In the genomic region with DNA sequence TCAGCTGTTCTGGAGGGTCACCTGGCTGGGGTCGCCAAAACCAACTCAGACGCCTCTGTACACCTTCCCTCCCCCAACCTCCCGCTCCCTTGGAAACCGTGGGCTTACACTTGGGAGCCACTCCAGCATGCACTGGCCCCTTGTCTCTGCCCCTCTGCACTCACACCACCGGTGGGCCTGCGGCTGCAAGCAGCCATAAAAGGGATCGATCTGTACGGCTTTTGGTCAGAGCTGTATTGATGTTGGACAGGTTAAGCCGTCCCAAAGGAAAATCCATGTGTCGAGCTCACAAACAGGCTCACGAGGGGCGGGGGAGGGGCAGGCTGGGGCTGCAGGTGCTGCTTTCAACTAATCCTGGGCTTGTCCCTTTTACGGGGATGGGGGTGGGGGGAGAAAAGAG, we compare ENCODE assay signal across 10 mouse cellular contexts. TPM values are rescaled to one million over a fixed set of nuclear protein-coding genes. Genes with fewer than 3 reads are reported as not detected.
DNase-seq lines count a peak whose midpoint lies in the region; ATAC-seq and TF ChIP-seq lines count a peak whose summit lies in the region.
"Had no signal": no experiment of that assay in that cellular context is flagged by ENCODE, and none has a peak within 500 bp of the region (broad histone marks: within the 10 kb centered on the region; RNA-seq: fewer than 3 reads in every experiment).

No protein-coding gene starts in this region.

- H3K79me2 ChIP-seq in liver, adult 2 months (ENCODE audit: control insufficient read depth, insufficient read depth, low read length), result peaks cover 61% of the 10 kb centered on the region

- peak overlapping the region; percentile 42; the same call in 1 of the 2 replicates for H3K4me3 ChIP-seq in liver, adult 2 months (ENCODE audit: insufficient read depth, low read depth, low read length)
- no peak overlapping the region for H3K4me3 ChIP-seq in forebrain, embryonic 15.5 days
- H3K4me3 ChIP-seq in limb, embryonic 11.5 days (ENCODE audit: low read depth, low read length), result no peak overlapping the region
- H3K4me3 ChIP-seq in neural tube, embryonic 14.5 days (ENCODE audit: low read depth, low read length), result no peak overlapping the region
- H3K4me3 ChIP-seq in lung, adult 2 months (replicated peaks; ENCODE audit: extremely low read depth, low read depth, low read length), result no peak overlapping the region
- H3K4me3 ChIP-seq: embryonic facial prominence, embryonic 12.5 days; left cerebral cortex, adult 2 months had no signal

- WGBS in liver, adult 2 months, result 28% methylated on average over 13 of the region's 13 CpGs
- 21% methylated on average over 13 of the region's 13 CpGs for WGBS in forebrain, embryonic 15.5 days
- 22% methylated on average over 13 of the region's 13 CpGs for WGBS in limb, embryonic 11.5 days
- WGBS in neural tube, embryonic 14.5 days, result 17% methylated on average over 13 of the region's 13 CpGs
- 40% methylated on average over 13 of the region's 13 CpGs for WGBS in lung, adult 2 months

- peak; percentile 80 for DNase-seq in liver, adult 2 months (ENCODE audit: extremely low read depth, low read depth, low spot score)
- no peak for DNase-seq in liver
- no peak for DNase-seq in limb, embryonic 11.5 days (ENCODE audit: low spot score)
- DNase-seq in frontal cortex, adult 2 months (ENCODE audit: extremely low spot score in 1 of 2, low spot score in 1 of 2), result no peak
- DNase-seq in lung, adult 2 months, result no peak
- DNase-seq in lung, postnatal 10 days, result no peak

- ATAC-seq in forebrain, embryonic 15.5 days (replicated peaks), result no peak
- ATAC-seq in limb, embryonic 11.5 days (ENCODE audit: insufficient number of reproducible peaks, low FRiP score, low TSS enrichment, low read depth), result no peak
- no peak for ATAC-seq in neural tube, embryonic 14.5 days (ENCODE audit: low read depth)

- TF ChIP-seq CTCF in liver, adult 2 months (IDR thresholded peaks at IDR 0.05; ENCODE audit: low read depth, low read length), result no peak
- no peak for TF ChIP-seq CTCF in lung, adult 2 months (IDR thresholded peaks at IDR 0.05; ENCODE audit: insufficient read depth, low read length)

- H3K4me1 ChIP-seq in liver, adult 2 months (ENCODE audit: control insufficient read depth, insufficient read depth, low read length), result peaks cover 56% of the 10 kb centered on the region
- H3K4me1 ChIP-seq in forebrain, embryonic 15.5 days, result peaks cover 89% of the 10 kb centered on the region
- peaks cover 79% of the 10 kb centered on the region for H3K4me1 ChIP-seq in limb, embryonic 11.5 days (ENCODE audit: control insufficient read depth, insufficient read depth, low read length)
- peaks cover 56% of the 10 kb centered on the region for H3K4me1 ChIP-seq in neural tube, embryonic 14.5 days (ENCODE audit: control insufficient read depth, insufficient read depth, low read length)
- H3K4me1 ChIP-seq in lung, adult 2 months (ENCODE audit: control insufficient read depth, insufficient read depth, low read length), result peaks cover 29% of the 10 kb centered on the region

- no peak for TF ChIP-seq POLR2A in liver, adult 2 months (IDR thresholded peaks at IDR 0.05; ENCODE audit: extremely low read depth, insufficient read depth, low read length)
- TF ChIP-seq POLR2A in lung, adult 2 months (IDR thresholded peaks at IDR 0.05; ENCODE audit: borderline replicate concordance, extremely low read depth, low read depth, low read length), result no peak

- no peaks in the 10 kb centered on the region for H3K9me3 ChIP-seq in forebrain, embryonic 15.5 days
- H3K9me3 ChIP-seq in limb, embryonic 11.5 days (ENCODE audit: control insufficient read depth, low read length), result no peaks in the 10 kb centered on the region
- H3K9me3 ChIP-seq in neural tube, embryonic 14.5 days (ENCODE audit: control insufficient read depth, low read length), result no peaks in the 10 kb centered on the region
- H3K9me3 ChIP-seq: embryonic facial prominence, embryonic 12.5 days had no signal

- H3K27me3 ChIP-seq in liver, adult 2 months (ENCODE audit: control insufficient read depth, insufficient read depth, low read length), result no peaks in the 10 kb centered on the region
- H3K27me3 ChIP-seq in forebrain, embryonic 15.5 days, result no peaks in the 10 kb centered on the region
- H3K27me3 ChIP-seq in limb, embryonic 11.5 days (ENCODE audit: control insufficient read depth, insufficient read depth, low read length), result no peaks in the 10 kb centered on the region
- no peaks in the 10 kb centered on the region for H3K27me3 ChIP-seq in neural tube, embryonic 14.5 days (ENCODE audit: control insufficient read depth, insufficient read depth, low read length)
- H3K27me3 ChIP-seq: embryonic facial prominence, embryonic 12.5 days had no signal

- peak overlapping the region; percentile 54 for H3K9ac ChIP-seq in liver, adult 2 months (ENCODE audit: low read depth, low read length)
- no peak overlapping the region for H3K9ac ChIP-seq in forebrain, embryonic 15.5 days (replicated peaks)
- no peak overlapping the region for H3K9ac ChIP-seq in limb, embryonic 11.5 days (ENCODE audit: low read length)
- no peak overlapping the region for H3K9ac ChIP-seq in neural tube, embryonic 14.5 days (replicated peaks; ENCODE audit: low read depth, low read length)
- H3K9ac ChIP-seq: embryonic facial prominence, embryonic 12.5 days had no signal

- no peak overlapping the region for H3K4me2 ChIP-seq in forebrain, embryonic 15.5 days (replicated peaks)
- H3K4me2 ChIP-seq in limb, embryonic 11.5 days (ENCODE audit: low read depth, severe bottlenecking), result 0 out of 2 replicates have a peak overlapping the region, but pooled peaks have one; percentile 15
- H3K4me2 ChIP-seq in neural tube, embryonic 14.5 days (ENCODE audit: low read depth, low read length), result peak overlapping the region; percentile 11; the same call in 1 of the 2 replicates
- H3K4me2 ChIP-seq: embryonic facial prominence, embryonic 12.5 days had no signal

- H3K36me3 ChIP-seq in liver, adult 2 months (ENCODE audit: control insufficient read depth, insufficient read depth, low read length), result no peaks in the 10 kb centered on the region
- no peaks in the 10 kb centered on the region for H3K36me3 ChIP-seq in forebrain, embryonic 15.5 days
- no peaks in the 10 kb centered on the region for H3K36me3 ChIP-seq in limb, embryonic 11.5 days (ENCODE audit: control insufficient read depth, insufficient read depth, low read length)
- H3K36me3 ChIP-seq in neural tube, embryonic 14.5 days (ENCODE audit: control insufficient read depth, insufficient read depth, low read length), result no peaks in the 10 kb centered on the region
- H3K36me3 ChIP-seq: embryonic facial prominence, embryonic 12.5 days had no signal

- peak overlapping the region; percentile 96 for H3K27ac ChIP-seq in liver, adult 2 months (replicated peaks; ENCODE audit: insufficient read depth, low read depth, low read length)
- 0 out of 2 replicates have a peak overlapping the region, but pooled peaks have one; percentile 10 for H3K27ac ChIP-seq in forebrain, embryonic 15.5 days (replicated peaks)
- H3K27ac ChIP-seq in limb, embryonic 11.5 days (replicated peaks; ENCODE audit: low read depth, low read length), result no peak overlapping the region
- H3K27ac ChIP-seq in neural tube, embryonic 14.5 days (ENCODE audit: low read depth, low read length), result no peak overlapping the region
- H3K27ac ChIP-seq: embryonic facial prominence, embryonic 12.5 days; left cerebral cortex, adult 2 months had no signal

RNA-seq across cellular contexts. Expression of a gene that starts 46.1 kb away (rescaled TPM):
- total RNA-seq in liver, adult 2 months (2014; rRNA removed), result 0.37 and 2.3 TPM in 2 replicates
- 1.9 TPM in 2 replicates for polyA plus RNA-seq in liver, adult 2 months (2012; rRNA removed)
- polyA plus RNA-seq in forebrain, embryonic 15.5 days (2015; fragmentation: Nextera tagmentation; extraction: Ambion mirVana), result 27.1 and 34.2 TPM in 2 replicates
- 130 and 132 TPM in 2 replicates for polyA plus RNA-seq in limb, embryonic 11.5 days (2014; fragmentation: Nextera tagmentation; extraction: Ambion mirVana)
- polyA plus RNA-seq in neural tube, embryonic 14.5 days (2014; fragmentation: Nextera tagmentation; extraction: Ambion mirVana), result 10.5 and 13.1 TPM in 2 replicates
- 3.1 and 3.2 TPM in 2 replicates for polyA plus RNA-seq in frontal cortex, adult 2 months (2012; rRNA removed)
- polyA plus RNA-seq in lung, adult 2 months (2012; rRNA removed), result 4.4 and 4.5 TPM in 2 replicates

Comparison
In these comparisons a context has a peak if more than half of its experiments do, and no peak if none do; other contexts are left out.
1. H3K27ac ChIP-seq: peak in liver, adult 2 months (single experiment) and forebrain, embryonic 15.5 days (single experiment); none in limb, embryonic 11.5 days (single experiment) and neural tube, embryonic 14.5 days (single experiment).